Mouse (Mus musculus): ENCODE measurements around the gene Phldb2.
A peak's percentile ranks its signal among the peaks of the same experiment; 100 is the strongest.

Gene Phldb2

GRCm38 (mm10) chr16:45890471-45891200 lies 62.8 kb downstream of the Phldb2 start:
- no peak for DNase-seq

DNA sequence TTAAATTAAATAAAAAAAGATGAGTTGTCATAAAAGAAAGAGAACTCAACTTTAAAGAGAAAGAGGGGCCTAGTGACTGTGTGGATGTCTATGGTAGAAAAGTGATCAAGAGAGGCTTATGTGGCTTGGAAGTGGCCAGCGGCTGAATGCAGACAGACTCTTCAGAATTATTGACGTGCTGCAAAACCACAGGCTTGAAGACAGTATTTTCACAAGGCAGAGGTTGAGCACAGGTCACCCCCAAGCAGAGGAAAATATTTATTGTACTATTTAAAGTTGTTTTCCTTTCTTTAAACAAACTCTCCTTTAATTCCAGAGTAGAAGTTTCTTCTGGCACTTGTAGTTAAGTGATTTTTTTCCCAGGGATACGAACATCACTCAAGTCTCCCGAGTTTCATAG lies 63.8 kb downstream of the Phldb2 start:
- no peak for DNase-seq

DNA sequence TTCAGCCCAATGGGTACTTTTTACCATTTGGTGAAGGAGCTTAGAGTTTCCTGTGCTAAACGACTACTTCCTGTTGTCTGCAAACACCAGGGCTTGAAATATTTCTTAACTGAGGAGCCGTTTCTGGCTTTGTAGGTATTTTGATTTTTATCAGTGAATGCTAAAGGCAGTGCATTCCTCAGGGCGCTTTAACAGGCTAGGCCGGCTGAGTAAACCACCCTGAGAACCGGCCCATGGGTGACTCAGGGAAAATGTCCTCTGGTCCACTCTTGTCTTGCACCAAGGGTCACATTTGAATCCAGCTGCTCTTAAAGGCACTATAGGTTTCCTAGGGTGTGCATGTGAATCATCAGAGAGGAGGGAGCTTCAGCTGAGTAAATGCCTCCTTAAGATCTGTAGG lies 66.8 kb downstream of the Phldb2 start:
- DNase-seq = no peak

DNA sequence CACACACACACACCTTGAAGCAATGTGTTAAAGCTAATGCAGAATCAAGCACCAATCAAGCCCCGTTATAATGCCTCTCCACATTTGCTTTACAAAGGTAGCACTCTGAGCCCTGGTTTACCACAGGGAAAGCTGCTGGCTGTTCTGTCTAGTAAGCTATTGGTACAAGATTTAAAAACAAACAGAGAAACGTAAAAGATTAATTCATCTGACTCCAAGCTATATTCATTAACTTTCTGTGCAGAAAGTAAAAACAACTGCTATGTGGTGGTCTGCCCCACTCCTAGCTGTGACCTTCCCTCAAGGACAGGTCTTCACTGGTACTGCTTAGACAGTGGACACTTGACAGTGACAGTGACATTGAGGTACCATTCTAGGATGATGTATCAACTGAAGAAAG lies 69.2 kb downstream of the Phldb2 start:
- DNase-seq = no peak

DNA sequence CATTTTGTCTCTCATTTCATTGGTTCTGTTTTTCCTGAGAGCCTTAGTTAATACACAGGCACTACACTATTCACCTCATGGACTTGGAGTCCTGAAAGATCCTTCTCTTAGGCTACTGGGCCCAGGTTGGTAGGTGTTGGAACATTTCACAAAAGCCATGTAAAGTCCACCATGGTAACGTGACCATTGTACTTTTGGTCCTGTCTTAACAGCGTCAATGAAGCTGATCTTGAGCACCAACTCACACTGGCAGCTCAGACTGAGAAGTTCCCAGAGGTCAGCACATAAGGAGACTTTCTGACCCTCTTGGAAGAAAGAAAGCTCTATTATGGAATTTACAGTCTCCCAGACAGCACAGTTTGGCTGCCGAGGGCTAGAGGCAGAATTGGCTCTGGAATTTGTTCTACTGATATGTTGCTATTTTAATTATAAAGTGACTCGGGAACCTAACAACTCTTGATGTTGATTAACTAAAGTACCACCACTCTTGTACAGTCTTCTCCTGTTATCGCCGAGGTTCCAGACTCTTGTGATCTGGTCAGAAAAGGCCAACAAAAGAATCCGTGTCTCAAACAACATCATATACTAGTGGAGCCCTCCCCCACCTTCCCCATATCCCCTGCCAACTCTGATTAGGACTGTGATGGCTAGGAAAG lies 72.1 kb downstream of the Phldb2 start:
- no peak for DNase-seq

DNA sequence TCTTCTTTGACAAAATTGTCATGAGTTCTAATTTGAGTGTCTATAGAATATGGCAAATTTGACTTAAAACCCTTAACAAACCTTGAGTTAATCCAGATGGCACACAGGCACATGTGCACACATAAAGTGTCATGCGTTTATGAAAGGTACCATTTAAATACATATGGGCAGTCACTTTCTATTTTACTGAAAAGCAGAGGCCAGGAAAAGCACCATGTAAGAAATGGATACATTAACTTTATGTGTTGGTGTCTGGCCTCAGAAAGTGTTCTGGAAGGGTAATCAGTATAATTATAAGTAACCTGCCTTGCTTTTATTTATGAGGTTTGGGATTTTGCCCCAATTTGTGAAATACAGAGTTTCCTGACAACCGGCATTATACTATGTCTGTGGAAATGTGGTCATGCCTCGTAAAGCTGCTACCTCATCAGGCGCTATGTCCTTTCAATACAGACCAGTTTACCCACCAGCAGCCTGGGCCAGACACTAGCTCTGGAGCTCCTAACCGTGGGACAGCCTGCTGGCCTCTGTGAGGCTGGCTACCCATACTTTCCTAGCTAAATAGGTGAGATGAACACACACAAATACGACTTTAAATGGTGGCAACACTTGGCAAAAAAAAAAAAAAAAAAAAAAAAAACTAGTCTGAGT lies 73.2 kb downstream of the Phldb2 start:
- DNase-seq = no peak

GRCm38 (mm10) chr16:45877739-45878138 lies 75.7 kb downstream of the Phldb2 start:
- no peak for DNase-seq

DNA sequence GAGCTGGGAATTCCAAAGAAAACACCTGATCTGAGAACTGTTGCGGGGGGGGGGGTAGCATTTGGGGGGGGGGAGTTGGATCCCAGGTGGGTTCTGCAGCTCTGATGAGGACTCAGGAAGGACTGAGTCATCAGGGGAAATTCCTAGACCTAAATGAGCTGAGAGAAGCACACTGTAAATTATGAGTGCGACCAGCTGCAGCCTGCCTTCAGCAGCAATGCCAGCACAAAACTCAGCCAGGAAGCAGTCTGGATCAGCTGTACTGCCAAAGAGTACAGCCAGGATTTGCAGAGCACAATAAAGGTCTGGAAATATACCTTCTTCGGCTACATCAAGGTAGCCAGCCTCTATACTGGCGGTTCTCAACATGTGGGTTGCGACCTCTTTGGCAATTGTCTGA lies 76.2 kb downstream of the Phldb2 start:
- no peak for DNase-seq

GRCm38 (mm10) chr16:45873397-45873796 lies 80.0 kb downstream of the Phldb2 start:
- DNase-seq = peak; percentile 59

GRCm38 (mm10) chr16:45871286-45871976 lies 82.0 kb downstream of the Phldb2 start:
- DNase-seq = peak; percentile 73

GRCm38 (mm10) chr16:45870651-45871050 lies 82.7 kb downstream of the Phldb2 start:
- DNase-seq = no peak

DNA sequence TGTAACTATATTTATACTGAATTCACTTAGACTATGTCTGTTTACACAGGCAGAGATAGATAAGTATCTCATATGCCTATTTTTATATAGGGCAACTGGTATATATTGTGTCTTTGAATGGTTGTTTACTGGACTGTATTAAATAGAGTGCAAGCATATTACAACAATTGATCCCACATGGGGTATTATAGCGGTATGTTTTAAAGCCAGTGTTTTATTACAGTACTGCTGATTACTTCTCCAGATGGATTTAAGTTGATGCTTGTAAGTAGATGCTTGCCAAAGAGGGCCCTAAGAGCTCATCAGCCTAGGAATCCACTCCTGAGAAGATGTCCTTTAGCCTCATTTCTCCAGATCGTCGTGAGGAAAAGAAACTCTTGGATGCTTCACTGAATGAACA lies 84.4 kb downstream of the Phldb2 start:
- DNase-seq = no peak

GRCm38 (mm10) chr16:45857277-45857863 lies 96.0 kb downstream of the Phldb2 start:
- no peak for DNase-seq

DNA sequence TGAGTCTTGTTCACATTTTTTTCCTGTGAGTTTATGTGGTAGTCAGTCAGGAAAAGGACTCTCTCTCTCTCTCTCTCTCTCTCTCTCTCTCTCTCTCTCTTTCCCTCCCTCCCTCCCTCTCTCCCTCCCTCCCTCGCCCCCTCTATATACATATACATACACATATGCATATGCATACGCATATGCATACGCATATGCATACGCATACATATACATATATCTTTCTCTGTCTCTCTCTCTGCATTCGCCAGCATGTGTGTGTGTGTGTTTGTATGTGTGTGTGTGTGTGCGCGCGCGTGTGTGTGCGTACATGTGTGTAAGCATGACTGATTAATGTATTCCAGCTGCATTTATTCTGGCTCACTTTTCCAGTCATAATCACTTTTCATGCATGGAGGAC lies 98.9 kb downstream of the Phldb2 start:
- no peak for DNase-seq

- no peak for DNase-seq
Measured at GRCm38 (mm10) chr16:45849045-45849444, 104.4 kb downstream of the Phldb2 start.

DNA sequence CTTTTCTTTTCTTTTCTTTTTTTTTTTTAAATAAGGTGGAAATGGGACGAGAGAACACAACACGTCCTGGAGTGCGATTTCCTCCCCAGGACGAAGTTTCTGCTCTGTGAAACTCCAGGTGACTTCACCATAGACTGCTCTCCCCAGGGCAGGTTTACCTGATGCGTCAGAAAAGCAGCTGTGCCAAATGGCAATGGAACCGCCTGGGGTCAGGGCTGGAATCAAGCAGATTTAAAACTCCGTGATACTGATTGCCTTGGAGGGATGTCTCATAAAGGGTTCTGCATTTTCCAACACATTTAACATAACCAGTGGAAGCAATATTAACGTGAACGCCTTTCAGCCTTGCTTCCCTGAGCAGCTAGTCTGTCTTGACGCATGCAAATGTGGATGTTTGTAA lies 108.5 kb downstream of the Phldb2 start:
- DNase-seq = peak; percentile 23

GRCm38 (mm10) chr16:45844049-45844780 lies 109.2 kb downstream of the Phldb2 start:
- peak; percentile 87 for DNase-seq

GRCm38 (mm10) chr16:45843351-45843891 lies 110.0 kb downstream of the Phldb2 start:
- peak; percentile 67 for DNase-seq

DNA sequence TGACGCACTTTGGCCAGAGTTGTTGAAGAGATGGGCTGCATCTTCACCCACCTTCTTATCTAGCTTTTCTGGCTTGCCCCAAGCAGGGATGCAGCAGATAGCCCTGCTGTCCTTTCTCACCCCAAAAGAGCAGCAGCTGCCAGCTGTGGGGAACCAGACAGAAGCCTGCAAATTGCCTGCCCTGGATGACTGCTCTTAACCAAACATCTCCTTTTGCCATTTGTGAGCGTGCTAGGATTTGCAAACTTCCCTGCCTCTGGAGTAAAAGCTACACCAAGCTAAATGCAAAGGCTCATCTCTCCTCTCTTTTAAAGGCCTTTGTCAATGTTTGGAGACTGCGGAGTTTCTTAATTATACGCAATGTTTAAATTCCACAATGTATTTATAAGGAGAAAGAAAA lies 111.0 kb downstream of the Phldb2 start:
- no peak for DNase-seq

DNA sequence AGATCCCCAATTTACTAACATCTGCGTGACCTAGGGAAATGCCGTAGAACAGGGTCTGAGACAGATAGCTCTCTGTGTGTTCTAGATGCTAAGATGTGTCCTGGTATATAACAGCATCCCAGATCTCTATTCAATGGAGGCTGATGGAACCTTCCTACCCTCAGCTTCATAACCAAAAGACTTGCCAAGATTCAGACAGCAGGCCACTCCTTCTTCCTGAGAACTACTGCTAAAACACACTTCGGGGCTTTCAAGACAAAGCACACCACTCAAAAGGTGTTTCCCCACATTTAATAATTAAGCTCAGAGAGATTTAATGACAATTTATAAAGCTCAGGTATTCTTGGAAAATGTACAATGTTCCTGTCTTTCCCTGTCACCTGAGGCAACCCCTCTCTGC lies 111.6 kb downstream of the Phldb2 start:
- no peak for DNase-seq

DNA sequence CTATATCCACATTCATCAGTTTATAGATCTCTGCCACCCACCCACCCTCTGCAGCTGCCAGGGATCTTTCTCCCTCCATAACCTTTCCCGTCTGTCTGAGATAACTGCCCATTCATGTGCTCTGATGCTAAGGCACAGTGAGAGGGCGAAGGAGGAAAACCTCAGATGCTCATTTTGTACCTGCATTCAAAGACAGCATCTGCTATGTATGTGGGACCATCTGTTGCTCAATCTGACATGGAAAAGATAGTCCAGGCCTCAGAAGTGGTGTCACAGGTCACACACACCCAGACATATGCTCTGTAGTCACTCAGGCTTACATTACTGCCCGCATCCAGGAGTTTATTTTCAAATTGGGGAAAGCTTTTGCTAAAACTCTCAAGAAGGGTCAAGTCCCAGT lies 112.4 kb downstream of the Phldb2 start:
- no peak for DNase-seq

Data from lung, postnatal 14 days (tissue).